Mouse (Mus musculus): ENCODE results near the gene Oprl1. TPM values are rescaled to one million over a fixed set of nuclear protein-coding genes. Genes with fewer than 3 reads are reported as not detected.

Oprl1 gene
- polyA plus RNA-seq, 1 experiment from 2014 or later, result 3.0 TPM

GRCm38 (mm10) chr2:181763006-181763830 is 48.4 kb downstream of the Oprl1 start, which contains the start of gene Myt1:
Gene Myt1, plus strand, starts transcription at chr2:181763332.
- no peaks in the 10 kb centered on the region for H3K36me3 ChIP-seq (ENCODE audit: control insufficient read depth, insufficient read depth, low read length)
- H3K4me3 ChIP-seq (ENCODE audit: low read depth, low read length), result no peak within 1 kb of the TSS
- no peaks in the 10 kb centered on the region for H3K4me1 ChIP-seq (ENCODE audit: control insufficient read depth, insufficient read depth, low read length)
- H3K27me3 ChIP-seq (ENCODE audit: control insufficient read depth, insufficient read depth, low read length), result no peaks in the 10 kb centered on the region
- no peak for ATAC-seq (ENCODE audit: insufficient number of reproducible peaks, insufficient read depth, low FRiP score, low read depth)
- 57% methylated on average over 8 of the region's 8 CpGs for WGBS
- no peak within 1 kb of the TSS for H3K4me2 ChIP-seq (replicated peaks; ENCODE audit: low read depth, low read length)
- H3K9me3 ChIP-seq (ENCODE audit: control insufficient read depth, low read depth, low read length), result no peaks in the 10 kb centered on the region
- no peak within 1 kb of the TSS for H3K9ac ChIP-seq (replicated peaks; ENCODE audit: low read depth, low read length)
- no peak within 1 kb of the TSS for H3K27ac ChIP-seq (ENCODE audit: low read length)

- Histone ChIP-seq H3K4me1 (ENCODE audit: control insufficient read depth, insufficient read depth, low read length) (no peaks in the 10 kb centered on the region), H3K9ac (replicated peaks; ENCODE audit: low read depth, low read length) (no peak overlapping the region), H3K4me3 (ENCODE audit: low read depth, low read length) (no peak overlapping the region), H3K27me3 (ENCODE audit: control insufficient read depth, insufficient read depth, low read length) (no peaks in the 10 kb centered on the region), H3K27ac (ENCODE audit: low read length) (no peak overlapping the region), H3K4me2 (replicated peaks; ENCODE audit: low read depth, low read length) (no peak overlapping the region), H3K9me3 (ENCODE audit: control insufficient read depth, low read depth, low read length) (no peaks in the 10 kb centered on the region), H3K36me3 (ENCODE audit: control insufficient read depth, insufficient read depth, low read length) (no peaks in the 10 kb centered on the region)
- ATAC-seq (ENCODE audit: insufficient number of reproducible peaks, insufficient read depth, low FRiP score, low read depth), result no peak
- 33% methylated on average over 14 of the region's 14 CpGs for WGBS
Observed at GRCm38 (mm10) chr2:181763886-181764527, 49.2 kb downstream of the Oprl1 start.

- Histone ChIP-seq H3K9ac (replicated peaks; ENCODE audit: low read depth, low read length) (no peak overlapping the region), H3K4me1 (ENCODE audit: control insufficient read depth, insufficient read depth, low read length) (no peaks in the 10 kb centered on the region), H3K36me3 (ENCODE audit: control insufficient read depth, insufficient read depth, low read length) (no peaks in the 10 kb centered on the region), H3K27me3 (ENCODE audit: control insufficient read depth, insufficient read depth, low read length) (no peaks in the 10 kb centered on the region), H3K27ac (ENCODE audit: low read length) (no peak overlapping the region), H3K9me3 (ENCODE audit: control insufficient read depth, low read depth, low read length) (no peaks in the 10 kb centered on the region), H3K4me2 (replicated peaks; ENCODE audit: low read depth, low read length) (no peak overlapping the region), H3K4me3 (ENCODE audit: low read depth, low read length) (no peak overlapping the region)
- no peak; the same call in 1 of the 2 replicates for ATAC-seq (ENCODE audit: insufficient number of reproducible peaks, insufficient read depth, low FRiP score, low read depth)
- 1% methylated on average over 10 of the region's 10 CpGs for WGBS
Observed at GRCm38 (mm10) chr2:181764600-181764999, 49.8 kb downstream of the Oprl1 start.

- no peaks in the 10 kb centered on the region for H3K4me1 ChIP-seq (ENCODE audit: control insufficient read depth, insufficient read depth, low read length)
- no peak overlapping the region for H3K4me2 ChIP-seq (replicated peaks; ENCODE audit: low read depth, low read length)
- no peak for ATAC-seq (ENCODE audit: insufficient number of reproducible peaks, insufficient read depth, low FRiP score, low read depth)
- H3K36me3 ChIP-seq (ENCODE audit: control insufficient read depth, insufficient read depth, low read length), result no peaks in the 10 kb centered on the region
- no peak overlapping the region for H3K9ac ChIP-seq (replicated peaks; ENCODE audit: low read depth, low read length)
- H3K9me3 ChIP-seq (ENCODE audit: control insufficient read depth, low read depth, low read length), result no peaks in the 10 kb centered on the region
- no peaks in the 10 kb centered on the region for H3K27me3 ChIP-seq (ENCODE audit: control insufficient read depth, insufficient read depth, low read length)
- 80% methylated on average over 4 of the region's 4 CpGs for WGBS
- H3K27ac ChIP-seq (ENCODE audit: low read length), result no peak overlapping the region
- no peak overlapping the region for H3K4me3 ChIP-seq (ENCODE audit: low read depth, low read length)
Observed at GRCm38 (mm10) chr2:181765251-181765650, 50.4 kb downstream of the Oprl1 start.

GRCm38 (mm10) chr2:181766672-181767557 is 52.1 kb downstream of the Oprl1 start:
- Histone ChIP-seq H3K36me3 (ENCODE audit: control insufficient read depth, insufficient read depth, low read length) (no peaks in the 10 kb centered on the region), H3K27ac (ENCODE audit: low read length) (no peak overlapping the region), H3K4me2 (replicated peaks; ENCODE audit: low read depth, low read length) (no peak overlapping the region), H3K4me3 (ENCODE audit: low read depth, low read length) (no peak overlapping the region), H3K4me1 (ENCODE audit: control insufficient read depth, insufficient read depth, low read length) (no peaks in the 10 kb centered on the region), H3K9me3 (ENCODE audit: control insufficient read depth, low read depth, low read length) (no peaks in the 10 kb centered on the region), H3K9ac (replicated peaks; ENCODE audit: low read depth, low read length) (no peak overlapping the region), H3K27me3 (ENCODE audit: control insufficient read depth, insufficient read depth, low read length) (no peaks in the 10 kb centered on the region)
- no peak for ATAC-seq (ENCODE audit: insufficient number of reproducible peaks, insufficient read depth, low FRiP score, low read depth)
- WGBS, result 43% methylated on average over 14 of the region's 14 CpGs

GRCm38 (mm10) chr2:181768451-181768850 is 53.6 kb downstream of the Oprl1 start:
- H3K9me3 ChIP-seq (ENCODE audit: control insufficient read depth, low read depth, low read length), result no peaks in the 10 kb centered on the region
- no peak overlapping the region for H3K9ac ChIP-seq (replicated peaks; ENCODE audit: low read depth, low read length)
- no peaks in the 10 kb centered on the region for H3K27me3 ChIP-seq (ENCODE audit: control insufficient read depth, insufficient read depth, low read length)
- ATAC-seq (ENCODE audit: insufficient number of reproducible peaks, insufficient read depth, low FRiP score, low read depth), result no peak
- H3K4me2 ChIP-seq (replicated peaks; ENCODE audit: low read depth, low read length), result no peak overlapping the region
- H3K4me3 ChIP-seq (ENCODE audit: low read depth, low read length), result no peak overlapping the region
- H3K4me1 ChIP-seq (ENCODE audit: control insufficient read depth, insufficient read depth, low read length), result no peaks in the 10 kb centered on the region
- H3K36me3 ChIP-seq (ENCODE audit: control insufficient read depth, insufficient read depth, low read length), result no peaks in the 10 kb centered on the region
- H3K27ac ChIP-seq (ENCODE audit: low read length), result no peak overlapping the region

GRCm38 (mm10) chr2:181769397-181769796 is 54.6 kb downstream of the Oprl1 start:
- no peak for ATAC-seq (ENCODE audit: insufficient number of reproducible peaks, insufficient read depth, low FRiP score, low read depth)
- no peak overlapping the region for H3K4me2 ChIP-seq (replicated peaks; ENCODE audit: low read depth, low read length)
- 84% methylated on average over 2 of the region's 2 CpGs for WGBS
- H3K4me3 ChIP-seq (ENCODE audit: low read depth, low read length), result no peak overlapping the region
- H3K27ac ChIP-seq (ENCODE audit: low read length), result no peak overlapping the region
- no peaks in the 10 kb centered on the region for H3K36me3 ChIP-seq (ENCODE audit: control insufficient read depth, insufficient read depth, low read length)
- H3K9me3 ChIP-seq (ENCODE audit: control insufficient read depth, low read depth, low read length), result no peaks in the 10 kb centered on the region
- no peaks in the 10 kb centered on the region for H3K27me3 ChIP-seq (ENCODE audit: control insufficient read depth, insufficient read depth, low read length)
- H3K4me1 ChIP-seq (ENCODE audit: control insufficient read depth, insufficient read depth, low read length), result no peaks in the 10 kb centered on the region
- no peak overlapping the region for H3K9ac ChIP-seq (replicated peaks; ENCODE audit: low read depth, low read length)

All from stomach, embryonic 14.5 days (tissue).